Mouse (Mus musculus) small intestine, adult 2 months (tissue): ENCODE data around the gene Ush1c.

Experiments used
- CTCF ChIP-seq: fragments of 200-500 bp; IDR thresholded peaks from 2 replicates; pipeline ENCODE4 v1.5.1; 2012; ENCODE audit warnings: low read depth, mild to moderate bottlenecking, control low read depth, inconsistent platforms, low read length, moderate library complexity, mixed read lengths; ENCODE audit not compliant: insufficient replicate concordance, insufficient read length; ENCODE audit errors: extremely low read depth
- POLR2A ChIP-seq: fragments of 200-500 bp; IDR thresholded peaks from 2 replicates; pipeline ENCODE4 v1.6.1; 2012; ENCODE audit warnings: low read depth, mild to moderate bottlenecking, control low read depth, inconsistent platforms, low read length, moderate library complexity

DNA sequence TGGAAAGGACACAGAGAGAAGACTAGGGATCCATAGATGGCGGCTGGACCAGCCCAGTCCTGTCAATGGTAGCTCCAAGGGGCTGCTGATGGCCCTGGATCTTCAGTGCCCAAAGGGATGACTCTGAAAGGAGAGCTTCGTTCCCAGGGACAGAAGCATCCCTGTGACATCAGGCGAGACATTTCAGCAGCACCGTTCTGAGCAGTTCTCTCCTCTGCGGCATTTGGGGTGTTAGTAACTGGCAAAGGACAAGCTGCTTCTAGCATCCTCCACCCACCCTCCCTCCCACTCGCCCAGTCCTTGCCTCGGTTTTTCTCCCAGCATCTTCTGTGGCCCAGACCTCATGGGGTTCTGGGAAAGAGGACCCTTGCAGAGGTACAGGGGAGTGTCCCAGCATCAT lies 44.0 kb upstream of the Ush1c start:
- TF ChIP-seq POLR2A = no peak
- TF ChIP-seq CTCF = no peak
